Mouse (Mus musculus) stomach, postnatal 0 days (tissue): ENCODE measurements at regions not wholly inside any gene's neighbourhood (a gene's known extent, or its start where the extent isn't known, plus 50 kb on each side); places are given as distances from the start of the nearest gene placed in this dataset.
A peak's percentile ranks its signal among the peaks of the same experiment; 100 is the strongest.

Experiments used
- ATAC-seq: fragments of 200-750 bp; cut with Nextera tagmentation; 2 replicates; pipeline ENCODE4 v1.8.0; 2017; ENCODE audit not compliant: low FRiP score, low TSS enrichment
- DNase-seq: peaks from one replicate; pipeline ENCODE4 v3.0.0-alpha.2; 2016; ENCODE audit warnings: low spot score
- H3K27ac ChIP-seq: fragments of 300-500 bp; sonication (generic); replicated peaks from 2 replicates; pipeline ENCODE4 v1.5.1; 2014; ENCODE audit warnings: mild to moderate bottlenecking, control low read depth
- H3K27me3 ChIP-seq: fragments of 300-500 bp; sonication (generic); 2 replicates; pipeline ENCODE4 v1.6.1; 2014; ENCODE audit warnings: low read length; ENCODE audit not compliant: control insufficient read depth, insufficient read depth
- H3K36me3 ChIP-seq: fragments of 300-500 bp; sonication (generic); 2 replicates; pipeline ENCODE4 v1.6.1; 2014; ENCODE audit warnings: low read length, mixed read lengths; ENCODE audit not compliant: control insufficient read depth, insufficient read depth
- H3K4me1 ChIP-seq: fragments of 300-500 bp; sonication (generic); replicated peaks from 2 replicates; pipeline ENCODE4 v1.6.1; 2014; ENCODE audit warnings: antibody characterized with exemption; ENCODE audit not compliant: control insufficient read depth, insufficient read depth
- H3K4me2 ChIP-seq: fragments of 300-500 bp; sonication (generic); replicated peaks from 2 replicates; pipeline ENCODE4 v1.6.1; 2014; ENCODE audit warnings: low read depth, mild to moderate bottlenecking, control low read depth, moderate library complexity
- H3K4me3 ChIP-seq: fragments of 300-500 bp; sonication (generic); 2 replicates; pipeline ENCODE4 v1.5.1; 2014; ENCODE audit warnings: low read depth, low read length, control low read depth
- H3K9ac ChIP-seq: fragments of 300-500 bp; sonication (generic); 2 replicates; pipeline ENCODE4 v1.6.1; 2014; ENCODE audit warnings: mild to moderate bottlenecking, low read length, control low read depth, mixed read lengths
- H3K9me3 ChIP-seq: fragments of 300-500 bp; sonication (generic); 2 replicates; pipeline ENCODE4 v1.6.1; 2016; ENCODE audit warnings: low read length; ENCODE audit not compliant: control insufficient read depth
- CTCF ChIP-seq: IDR thresholded peaks from 2 replicates; pipeline ENCODE4 v1.5.1; 2016; ENCODE audit warnings: antibody characterized with exemption, low read depth, mild to moderate bottlenecking, moderate library complexity
- EP300 ChIP-seq: optimal IDR thresholded peaks from 2 replicates; pipeline ENCODE3; 2016; ENCODE audit warnings: antibody characterized with exemption
- WGBS: fragments of 180-500 bp; shearing (Covaris S2); extraction: QIAGEN DNeasy Blood & Tissue Kit; methylation state at CpG from one replicate; pipeline ENCODE4 v1.1.7; 2014; 5-methylcytosine and 5-hydroxymethylcytosine counted together

DNA sequence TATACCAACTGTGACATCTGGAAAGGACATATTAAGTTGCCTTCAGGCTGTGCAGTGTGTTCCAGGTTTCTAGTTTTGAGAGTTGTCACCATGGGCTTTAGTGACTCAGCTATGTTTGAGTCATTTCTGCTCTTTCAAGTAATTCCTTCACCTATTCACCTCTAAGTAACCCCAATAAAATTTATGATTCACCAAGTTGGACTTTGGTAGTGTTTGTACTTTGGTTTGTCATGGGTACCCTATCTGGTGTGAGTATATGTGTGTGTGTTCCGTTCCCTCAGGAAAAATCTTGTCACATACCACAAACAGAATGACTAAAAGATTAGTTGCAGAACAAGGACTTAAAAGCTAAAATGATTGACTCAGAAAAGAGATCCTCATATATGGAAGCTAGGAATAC lies 76.8 kb upstream of the Crbn start:
- Histone ChIP-seq H3K27me3 (no peaks in the 10 kb centered on the region), H3K9ac (no peak overlapping the region), H3K4me1 (no peaks in the 10 kb centered on the region), H3K9me3 (no peaks in the 10 kb centered on the region), H3K4me3 (no peak overlapping the region), H3K27ac (no peak overlapping the region), H3K4me2 (no peak overlapping the region), H3K36me3 (no peaks in the 10 kb centered on the region)
- no peak for TF ChIP-seq EP300
- TF ChIP-seq CTCF: no peak
- DNase-seq (no peak), ATAC-seq (peak; percentile 71)
- 69% methylated on average over 1 of the region's 1 CpGs for WGBS

DNA sequence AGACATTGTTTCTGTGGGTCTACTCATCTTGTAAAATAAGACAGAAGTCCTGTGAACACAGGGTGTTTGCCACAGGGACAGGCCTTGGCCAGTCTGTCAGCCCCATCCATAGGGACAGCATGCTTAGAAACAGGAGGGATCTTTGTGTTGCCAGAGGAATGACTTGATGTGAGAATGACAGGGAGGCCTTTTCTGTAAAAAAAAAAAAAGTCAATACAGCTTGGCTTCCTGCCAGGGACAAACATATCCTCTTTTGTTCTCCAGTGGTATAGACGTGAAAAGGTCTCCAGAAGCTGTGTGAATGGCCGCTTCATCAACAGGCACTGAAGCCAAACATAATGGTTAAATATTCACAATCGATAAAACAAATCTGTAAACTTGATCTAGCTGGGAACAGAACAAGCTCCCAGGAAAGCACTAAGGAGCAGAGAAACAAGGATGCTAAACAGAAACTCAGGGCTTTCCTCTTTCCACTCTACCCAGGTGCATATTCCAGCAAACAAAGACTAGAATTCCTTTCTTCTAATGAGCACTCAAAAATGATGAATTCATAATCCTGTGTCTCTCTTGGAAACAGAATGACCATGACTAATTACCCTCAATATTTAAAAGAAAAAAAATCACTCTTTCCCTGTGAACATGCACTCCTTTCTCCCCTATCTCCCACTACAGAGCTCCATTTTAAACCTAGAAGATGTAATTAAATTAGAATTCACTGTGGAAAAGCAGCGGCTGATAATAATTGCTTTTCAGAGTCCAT lies 92.2 kb upstream of the Crbn start:
- TF ChIP-seq EP300: no peak
- no peak for TF ChIP-seq CTCF
- Histone ChIP-seq H3K4me3 (no peak overlapping the region), H3K9ac (no peak overlapping the region), H3K9me3 (no peaks in the 10 kb centered on the region), H3K27ac (no peak overlapping the region), H3K4me2 (no peak overlapping the region), H3K4me1 (no peaks in the 10 kb centered on the region), H3K36me3 (no peaks in the 10 kb centered on the region), H3K27me3 (no peaks in the 10 kb centered on the region)
- ATAC-seq (no peak), DNase-seq (no peak)
- 43% methylated on average over 4 of the region's 4 CpGs for WGBS

DNA sequence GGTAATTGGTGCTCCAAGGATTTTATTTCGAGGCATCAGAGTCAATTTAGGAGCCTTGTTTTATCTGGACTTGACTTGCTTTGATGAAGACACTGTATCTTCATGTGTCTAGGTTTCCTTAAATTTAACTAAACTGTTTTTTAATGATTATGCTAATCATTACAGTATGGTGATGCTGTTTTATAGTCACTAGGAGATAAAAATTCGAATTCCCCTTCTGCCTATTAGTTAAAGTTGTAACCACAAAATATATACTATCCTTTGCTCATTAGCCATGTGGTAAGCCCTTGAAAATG lies 92.7 kb upstream of the Crbn start:
- Histone ChIP-seq H3K9me3 (no peaks in the 10 kb centered on the region), H3K27me3 (no peaks in the 10 kb centered on the region), H3K4me3 (no peak overlapping the region), H3K36me3 (no peaks in the 10 kb centered on the region), H3K4me2 (no peak overlapping the region), H3K4me1 (no peaks in the 10 kb centered on the region), H3K27ac (no peak overlapping the region), H3K9ac (no peak overlapping the region)
- DNase-seq (no peak), ATAC-seq (no peak)
- no peak for TF ChIP-seq EP300
- TF ChIP-seq CTCF: no peak
- WGBS: 54% methylated on average over 2 of the region's 2 CpGs

DNA sequence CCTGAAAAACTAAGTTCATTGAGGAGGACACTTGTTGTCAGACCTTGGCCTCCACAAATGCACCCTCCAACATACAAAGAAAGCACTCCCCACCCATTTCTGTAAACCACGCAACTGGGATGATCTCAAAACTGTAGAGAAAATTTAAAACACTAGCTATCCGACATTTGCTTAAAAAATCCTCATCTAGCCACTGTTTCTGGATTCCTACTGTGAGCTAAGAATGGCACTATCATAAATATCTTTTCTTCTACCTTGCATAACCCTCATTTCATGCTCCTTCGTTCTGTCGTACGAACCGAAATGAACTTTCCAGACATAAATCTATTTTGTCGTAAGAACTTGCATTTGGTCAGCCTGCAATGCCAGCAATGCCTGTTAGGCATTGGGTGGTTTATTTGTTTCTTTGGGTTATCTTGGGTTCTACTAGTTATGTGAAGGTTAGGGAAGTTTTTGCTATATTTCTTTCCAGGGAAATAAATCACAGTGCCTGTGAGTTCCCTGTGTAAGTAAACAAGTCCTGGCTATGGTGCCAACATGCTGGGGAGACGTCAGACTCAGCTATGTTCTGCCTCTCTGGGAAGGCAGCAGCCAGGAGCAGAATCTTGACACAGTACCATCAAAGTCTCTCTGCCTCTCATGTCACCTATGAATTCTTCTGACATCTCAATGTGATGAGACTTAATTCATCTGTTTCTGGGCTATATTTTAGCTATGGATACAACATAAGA lies 104.2 kb upstream of the Crbn start:
- no peaks in the 10 kb centered on the region for H3K36me3 ChIP-seq
- ATAC-seq (no peak), DNase-seq (no peak)
- H3K27ac ChIP-seq: no peak overlapping the region
- no peak overlapping the region for H3K4me3 ChIP-seq
- H3K4me1 ChIP-seq: no peaks in the 10 kb centered on the region
- TF ChIP-seq CTCF (no peak), EP300 (no peak)
- 76% methylated on average over 8 of the region's 8 CpGs for WGBS
- H3K4me2 ChIP-seq: no peak overlapping the region
- H3K9me3 ChIP-seq: no peaks in the 10 kb centered on the region
- H3K27me3 ChIP-seq: no peaks in the 10 kb centered on the region
- H3K9ac ChIP-seq: no peak overlapping the region

DNA sequence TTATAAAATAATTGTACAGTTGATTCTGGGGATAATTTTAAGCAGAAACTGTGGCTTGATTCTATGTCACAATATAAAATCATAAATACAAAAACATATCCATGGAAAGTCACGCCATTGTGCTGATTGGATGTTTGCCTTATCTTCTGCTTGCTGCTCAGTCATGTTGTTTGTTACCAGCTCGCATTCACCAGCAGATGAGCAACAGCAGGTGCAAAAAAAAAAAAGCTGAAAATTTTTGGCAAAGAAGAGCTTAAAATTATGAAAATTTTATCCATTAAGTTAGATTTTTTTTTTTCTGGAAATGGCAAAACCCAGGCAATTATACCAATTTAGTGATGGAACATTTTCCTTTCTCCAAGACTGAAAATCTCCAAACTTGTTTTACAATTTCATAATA lies 115.2 kb upstream of the Crbn start:
- TF ChIP-seq EP300 (no peak), CTCF (no peak)
- 82% methylated on average over 2 of the region's 2 CpGs for WGBS
- ATAC-seq (no peak), DNase-seq (no peak)
- H3K9me3 ChIP-seq: no peaks in the 10 kb centered on the region
- no peaks in the 10 kb centered on the region for H3K4me1 ChIP-seq
- no peaks in the 10 kb centered on the region for H3K27me3 ChIP-seq
- H3K9ac ChIP-seq: no peak overlapping the region
- no peak overlapping the region for H3K27ac ChIP-seq
- H3K36me3 ChIP-seq: no peaks in the 10 kb centered on the region
- H3K4me3 ChIP-seq: no peak overlapping the region
- H3K4me2 ChIP-seq: no peak overlapping the region

DNA sequence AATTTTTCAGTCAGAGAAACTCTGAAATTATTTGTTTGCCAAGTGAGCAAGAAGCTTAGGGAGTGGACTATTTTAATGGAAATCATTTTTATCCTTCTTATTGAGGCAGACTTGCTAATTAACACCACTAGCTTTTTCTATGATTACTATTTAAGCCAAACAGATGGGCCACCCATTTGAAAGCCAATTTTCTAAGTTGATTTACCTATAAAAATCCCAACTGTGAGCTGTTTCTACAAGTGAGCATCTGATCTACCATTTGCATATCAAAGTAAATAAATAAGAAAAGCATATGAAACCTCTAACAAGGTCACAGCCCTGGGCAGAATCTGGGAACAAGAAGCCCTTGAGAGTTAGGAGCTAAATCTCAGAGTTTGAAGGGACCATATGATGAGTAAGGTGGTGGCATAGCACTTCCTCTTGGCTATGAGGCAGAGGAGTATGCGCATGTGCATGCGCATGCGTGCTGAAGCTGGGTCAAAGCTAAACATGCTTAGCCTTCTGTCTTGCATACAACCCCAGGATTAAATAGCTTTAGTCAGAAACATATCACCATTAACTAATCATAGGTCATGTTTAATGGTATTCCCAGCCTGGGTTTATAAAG lies 116.9 kb upstream of the Crbn start:
- no peak overlapping the region for H3K4me3 ChIP-seq
- no peak for TF ChIP-seq EP300
- TF ChIP-seq CTCF: no peak
- H3K4me1 ChIP-seq: no peaks in the 10 kb centered on the region
- no peak overlapping the region for H3K4me2 ChIP-seq
- no peaks in the 10 kb centered on the region for H3K27me3 ChIP-seq
- H3K9ac ChIP-seq: no peak overlapping the region
- DNase-seq (no peak), ATAC-seq (no peak)
- H3K27ac ChIP-seq: no peak overlapping the region
- no peaks in the 10 kb centered on the region for H3K9me3 ChIP-seq
- WGBS: 85% methylated on average over 3 of the region's 3 CpGs
- H3K36me3 ChIP-seq: no peaks in the 10 kb centered on the region
